Mouse (Mus musculus): Measurements from ENCODE around the gene Tiam1.

- TF ChIP-seq GATA1 (IDR thresholded peaks at IDR 0.05; ENCODE audit: borderline replicate concordance, low read length) (no peak), FLI1 (IDR thresholded peaks at IDR 0.05; ENCODE audit: low read length) (no peak)
These were observed 169.5 kb downstream of the Tiam1 start for GRCm38 (mm10) chr16:89973814-89974712.

Data from megakaryocyte, embryonic 14.5 days (primary cell).